Mouse (Mus musculus) hindbrain, postnatal 0 days (tissue): ENCODE data around the gene Spata16. TPM values are rescaled to one million over a fixed set of nuclear protein-coding genes. Genes with fewer than 3 reads are reported as not detected.
"Not testable (repeated sequence)": the region's sequence is repeated elsewhere in the genome, so short reads cannot be mapped to it uniquely, and the experiment has no call there.

Experiments used
- ATAC-seq: fragments of 200-750 bp; cut with Nextera tagmentation; 2 replicates; pipeline ENCODE4 v1.8.0; 2017; ENCODE audit warnings: mild to moderate bottlenecking, moderate TSS enrichment, moderate library complexity
- DNase-seq: peaks from one replicate; pipeline ENCODE4 v3.0.0-alpha.2; 2015; ENCODE audit warnings: low spot score
- H3K27ac ChIP-seq: fragments of 300-500 bp; sonication (generic); 2 replicates; pipeline ENCODE4 v1.5.1; 2014; ENCODE audit warnings: mild to moderate bottlenecking
- H3K27me3 ChIP-seq: fragments of 300-500 bp; sonication (generic); 2 replicates; pipeline ENCODE4 v1.6.1; 2014; ENCODE audit warnings: low read length, mixed read lengths; ENCODE audit not compliant: insufficient read depth
- H3K36me3 ChIP-seq: fragments of 300-500 bp; sonication (generic); 2 replicates; pipeline ENCODE4 v1.6.1; 2014; ENCODE audit warnings: low read length, mixed read lengths; ENCODE audit not compliant: insufficient read depth
- H3K4me1 ChIP-seq: fragments of 300-500 bp; sonication (generic); 2 replicates; pipeline ENCODE4 v1.6.1; 2014; ENCODE audit warnings: antibody characterized with exemption, low read length, mixed read lengths; ENCODE audit not compliant: insufficient read depth
- H3K4me2 ChIP-seq: fragments of 300-500 bp; sonication (generic); 2 replicates; pipeline ENCODE4 v1.6.1; 2014; ENCODE audit warnings: low read depth, mild to moderate bottlenecking, low read length, moderate library complexity, mixed read lengths
- H3K4me3 ChIP-seq: fragments of 300-500 bp; sonication (generic); 2 replicates; pipeline ENCODE4 v1.5.1; 2014; ENCODE audit warnings: low read length
- H3K9ac ChIP-seq: fragments of 300-500 bp; sonication (generic); replicated peaks from 2 replicates; pipeline ENCODE4 v1.6.1; 2014; ENCODE audit warnings: mild to moderate bottlenecking, low read length, moderate library complexity, mixed read lengths
- H3K9me3 ChIP-seq: fragments of 300-500 bp; sonication (generic); 2 replicates; pipeline ENCODE4 v1.6.1; 2016; ENCODE audit warnings: low read length, mixed read lengths
- CTCF ChIP-seq: IDR thresholded peaks from 2 replicates; pipeline ENCODE4 v1.5.1; 2016; ENCODE audit warnings: antibody characterized with exemption, control low read depth, low read depth
- WGBS: fragments of 180-500 bp; shearing (Covaris S2); extraction: QIAGEN DNeasy Blood & Tissue Kit; methylation state at CpG from one replicate; pipeline ENCODE4 v1.1.7; 2014; 5-methylcytosine and 5-hydroxymethylcytosine counted together
- polyA plus RNA-seq: library from polyadenylated mRNA; unstranded; fragments of >200 nt; fragmentation: Nextera tagmentation; extraction: Ambion mirVana; gene quantifications from 2 replicates; pipeline ENCODE4 v1.2.1, GENCODE M21; 2015
- total RNA-seq: library from RNA; depleted of rRNA; stranded (reverse); fragments of >200 nt; gene quantifications from 2 replicates; pipeline ENCODE4 v1.2.3, GENCODE M21; 2014

Spata16 gene
- total and polyA plus RNA-seq, 2 experiments from 2014 or later, result 0.06 TPM; not detected in 1

DNA sequence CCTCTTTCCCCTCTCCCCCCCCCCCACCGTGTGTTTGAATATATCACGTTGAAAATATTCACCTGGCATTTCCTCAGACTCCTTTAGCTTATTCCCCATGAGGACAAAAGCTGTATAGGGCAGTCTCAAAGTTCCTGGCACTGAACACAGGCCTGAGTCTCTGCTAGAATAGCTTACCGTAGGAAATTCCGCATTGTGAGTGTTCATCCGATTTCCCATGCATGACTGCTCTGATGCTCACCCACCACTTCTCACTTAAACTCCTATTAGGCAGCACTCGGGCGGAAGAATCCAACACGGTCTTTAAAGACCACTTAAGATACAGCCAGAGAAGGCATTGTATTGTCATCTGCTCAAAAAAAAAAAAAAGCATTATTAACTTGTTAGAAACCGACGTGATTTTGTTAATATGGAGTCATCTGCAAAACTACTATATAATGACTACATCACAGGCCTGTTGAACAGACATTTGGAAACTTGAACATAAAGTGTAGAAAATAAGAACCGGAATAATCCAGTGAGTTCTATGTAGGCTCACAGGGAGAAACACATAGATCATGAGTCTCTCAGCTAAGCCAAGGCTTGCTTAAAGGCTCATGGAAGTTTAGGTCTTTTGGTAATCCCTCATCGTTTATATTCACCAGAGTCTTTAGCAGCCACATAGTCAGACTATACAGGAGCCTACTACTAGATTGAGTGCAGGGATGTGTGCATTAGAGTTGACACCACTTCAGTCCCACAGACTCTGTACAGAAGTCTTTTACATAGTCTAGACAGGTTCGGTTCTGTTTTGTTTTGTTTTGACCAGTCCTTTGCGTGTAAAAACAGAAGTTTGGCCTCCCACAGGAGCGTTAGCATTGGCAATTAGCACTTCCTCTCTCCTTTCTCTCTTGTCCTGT lies 4.2 kb downstream of the Spata16 start:
- TF ChIP-seq CTCF, result no peak
- H3K9me3 ChIP-seq, result no peaks in the 10 kb centered on the region
- no peak overlapping the region for H3K4me3 ChIP-seq
- no peak overlapping the region for H3K4me2 ChIP-seq
- H3K36me3 ChIP-seq, result no peaks in the 10 kb centered on the region
- H3K4me1 ChIP-seq, result peaks cover 5% of the 10 kb centered on the region; the same call in 1 of the 2 replicates
- DNase-seq, result peak; percentile 87
- H3K9ac ChIP-seq, result no peak overlapping the region
- H3K27ac ChIP-seq, result no peak overlapping the region
- H3K27me3 ChIP-seq, result no peaks in the 10 kb centered on the region
- 24% methylated on average over 15 of the region's 15 CpGs for WGBS
- ATAC-seq, result peak; percentile 93

GRCm38 (mm10) chr3:26644136-26644535 lies 6.7 kb downstream of the Spata16 start:
- DNase-seq (no peak), ATAC-seq (no peak)
- H3K4me2 ChIP-seq, result no peak overlapping the region
- H3K9ac ChIP-seq, result no peak overlapping the region
- no peak for TF ChIP-seq CTCF
- H3K4me3 ChIP-seq, result no peak overlapping the region
- no peaks in the 10 kb centered on the region for H3K9me3 ChIP-seq
- peaks cover 5% of the 10 kb centered on the region; the same call in 1 of the 2 replicates for H3K4me1 ChIP-seq
- 74% methylated on average over 1 of the region's 1 CpGs for WGBS
- H3K36me3 ChIP-seq, result no peaks in the 10 kb centered on the region
- H3K27me3 ChIP-seq, result no peaks in the 10 kb centered on the region
- no peak overlapping the region for H3K27ac ChIP-seq

GRCm38 (mm10) chr3:26646834-26647233 lies 9.4 kb downstream of the Spata16 start:
- WGBS, result 47% methylated on average over 7 of the region's 7 CpGs
- H3K4me1 ChIP-seq, result no peaks in the 10 kb centered on the region
- H3K4me3 ChIP-seq, result no peak overlapping the region
- H3K27ac ChIP-seq, result no peak overlapping the region
- H3K9me3 ChIP-seq, result no peaks in the 10 kb centered on the region
- no peaks in the 10 kb centered on the region for H3K36me3 ChIP-seq
- TF ChIP-seq CTCF, result peak; percentile 16; the same call in 1 of the 2 replicates
- H3K9ac ChIP-seq, result no peak overlapping the region
- ATAC-seq (no peak), DNase-seq (peak; percentile 14)
- no peak overlapping the region for H3K4me2 ChIP-seq
- H3K27me3 ChIP-seq, result no peaks in the 10 kb centered on the region

DNA sequence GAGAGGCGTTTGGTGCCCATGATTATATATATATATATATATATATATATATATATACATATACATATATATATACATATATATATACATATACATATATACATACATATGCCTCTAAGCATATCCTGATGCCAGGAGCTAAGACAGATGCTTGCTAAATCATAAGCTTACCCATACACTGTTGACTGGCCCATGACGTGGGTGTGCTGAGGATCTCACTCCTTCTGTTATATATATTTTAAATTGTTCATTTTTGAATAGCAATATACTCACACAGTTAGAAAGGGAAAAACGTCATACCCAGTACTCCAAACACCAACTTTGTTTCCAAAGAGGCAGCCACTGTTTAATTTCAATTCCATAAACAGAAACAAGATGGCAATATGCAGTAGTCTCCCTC lies 48.4 kb downstream of the Spata16 start:
- Histone ChIP-seq H3K9me3 (no peaks in the 10 kb centered on the region), H3K4me1 (no peaks in the 10 kb centered on the region), H3K27ac (no peak overlapping the region), H3K9ac (no peak overlapping the region), H3K4me3 (no peak overlapping the region), H3K27me3 (no peaks in the 10 kb centered on the region), H3K36me3 (no peaks in the 10 kb centered on the region), H3K4me2 (no peak overlapping the region)
- DNase-seq, result no peak
- 87% methylated on average over 3 of the region's 3 CpGs for WGBS
- ATAC-seq, result no peak
- no peak for TF ChIP-seq CTCF

- WGBS, result 80% methylated on average over 5 of the region's 5 CpGs
- not testable (repeated sequence) for DNase-seq
Measured at GRCm38 (mm10) chr3:26709492-26709891, 72.1 kb downstream of the Spata16 start.

GRCm38 (mm10) chr3:26727526-26727925 lies 90.1 kb downstream of the Spata16 start:
- no peak for ATAC-seq
- H3K4me1 ChIP-seq, result no peaks in the 10 kb centered on the region
- no peak for DNase-seq
- H3K27me3 ChIP-seq, result no peaks in the 10 kb centered on the region
- H3K27ac ChIP-seq, result no peak overlapping the region
- no peaks in the 10 kb centered on the region for H3K9me3 ChIP-seq
- H3K9ac ChIP-seq, result no peak overlapping the region
- TF ChIP-seq CTCF, result no peak
- H3K4me2 ChIP-seq, result no peak overlapping the region
- no peaks in the 10 kb centered on the region for H3K36me3 ChIP-seq
- 56% methylated on average over 6 of the region's 6 CpGs for WGBS
- H3K4me3 ChIP-seq, result no peak overlapping the region

More at GRCm38 (mm10) chr3:26709492-26709891, 72.1 kb downstream of the Spata16 start:
- not testable (repeated sequence) for H3K9ac ChIP-seq, H3K27me3 ChIP-seq, ATAC-seq, H3K27ac ChIP-seq, H3K9me3 ChIP-seq, H3K4me1 ChIP-seq, H3K36me3 ChIP-seq, H3K4me3 ChIP-seq, H3K4me2 ChIP-seq

DNA sequence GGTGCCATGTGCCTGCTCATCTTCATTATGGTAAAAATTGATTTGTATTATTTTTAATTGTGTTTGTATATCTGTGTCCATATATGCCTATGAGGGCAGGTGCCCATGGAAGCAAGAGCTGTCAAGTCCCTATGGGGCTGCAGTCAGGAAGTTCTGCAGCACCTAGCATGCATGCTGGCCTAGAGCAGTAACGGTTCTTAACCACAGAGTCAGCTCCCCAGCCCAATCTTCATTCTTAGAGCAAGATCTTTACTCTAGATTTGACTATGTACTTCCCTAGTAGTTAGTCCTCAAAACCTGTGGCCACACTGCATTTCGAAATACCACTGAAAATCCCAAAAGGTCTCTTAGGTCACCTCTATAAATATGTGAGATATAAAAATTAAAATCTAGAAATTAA lies 113.1 kb downstream of the Spata16 start:
- TF ChIP-seq CTCF, result no peak
- ATAC-seq, result no peak

More for the DNA sequence above, 113.1 kb downstream of the Spata16 start:
- DNase-seq, result no peak
- no peak overlapping the region for H3K9ac ChIP-seq
- WGBS, result 87% methylated on average over 2 of the region's 2 CpGs
- no peaks in the 10 kb centered on the region for H3K27me3 ChIP-seq
- H3K4me3 ChIP-seq, result no peak overlapping the region
- H3K4me1 ChIP-seq, result no peaks in the 10 kb centered on the region
- H3K4me2 ChIP-seq, result no peak overlapping the region
- H3K9me3 ChIP-seq, result no peaks in the 10 kb centered on the region
- H3K36me3 ChIP-seq, result no peaks in the 10 kb centered on the region
- H3K27ac ChIP-seq, result no peak overlapping the region
